Mouse (Mus musculus) E14TG2a.4 (cell line): ENCODE data around the gene C330021F23Rik.
A peak's percentile ranks its signal among the peaks of the same experiment; 100 is the strongest.

Experiments
- H3K27me3 ChIP-seq: 2 replicates; pipeline ENCODE4 v1.6.1; 2014; ENCODE audit warnings: low read length, control low read depth; ENCODE audit not compliant: insufficient read depth
- H3K36me3 ChIP-seq: 2 replicates; pipeline ENCODE4 v1.6.1; 2014; ENCODE audit warnings: low read length, control low read depth; ENCODE audit not compliant: insufficient read depth
- H3K4me1 ChIP-seq: replicated peaks from 2 replicates; pipeline ENCODE4 v1.6.1; 2014; ENCODE audit warnings: low read depth, low read length, control low read depth
- H3K4me3 ChIP-seq: replicated peaks from 2 replicates; pipeline ENCODE4 v1.5.1; 2014; ENCODE audit warnings: mild to moderate bottlenecking, low read length
- H3K9me3 ChIP-seq: 2 replicates; pipeline ENCODE4 v1.6.1; 2014; ENCODE audit warnings: low read length, control low read depth
- CTCF ChIP-seq: conservative IDR thresholded peaks from 2 replicates; pipeline ENCODE4 v1.5.1; 2014; ENCODE audit warnings: low read length
- NANOG ChIP-seq: IDR thresholded peaks from 2 replicates; pipeline ENCODE4 v1.6.1; 2014; ENCODE audit warnings: borderline replicate concordance, low read length, mixed read lengths
- POU5F1 ChIP-seq: IDR thresholded peaks from 2 replicates; pipeline ENCODE4 v1.6.1; 2014; ENCODE audit warnings: low read length, borderline replicate concordance

The C330021F23Rik gene

DNA sequence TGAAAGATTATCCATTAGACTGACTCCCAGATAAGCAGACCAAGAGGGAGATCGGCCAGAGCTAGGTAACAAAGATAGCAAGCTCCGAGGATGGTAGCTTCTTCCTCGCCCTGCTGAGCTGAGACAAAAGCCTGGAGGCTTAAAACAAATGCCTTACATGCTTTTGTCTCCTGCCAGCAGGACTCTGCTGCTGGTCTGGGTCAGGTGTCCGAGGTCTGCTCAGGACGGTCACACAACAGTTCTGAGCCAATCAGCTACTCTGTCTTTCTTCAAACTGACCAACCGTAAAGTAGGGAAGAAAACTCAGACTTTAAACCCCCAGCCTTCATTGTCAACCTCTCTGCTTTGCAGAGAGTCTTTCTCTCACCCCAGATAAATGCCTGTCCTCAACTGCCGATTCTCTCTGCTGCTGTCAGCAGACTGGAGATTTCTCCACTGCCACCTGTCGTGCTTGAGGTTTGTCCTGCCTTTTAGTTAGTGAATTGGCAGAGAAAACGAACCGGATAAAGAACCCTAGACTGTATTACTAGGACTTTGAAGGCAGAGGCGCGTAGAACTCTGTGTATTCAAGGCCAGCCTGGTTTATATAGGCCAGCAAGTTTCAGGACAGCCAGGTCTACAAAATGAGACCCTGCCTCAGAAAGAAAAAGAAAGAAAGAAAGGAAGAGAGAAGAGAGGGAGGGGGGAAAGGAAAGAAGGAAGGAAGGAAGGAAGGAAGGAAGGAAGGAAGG lies at the start of gene C330021F23Rik:
Gene C330021F23Rik (plus strand): TSS at position 350 of the 731 bp plus-strand sequence.
- Histone ChIP-seq H3K4me1 (peaks cover 47% of the 10 kb centered on the region), H3K27me3 (no peaks in the 10 kb centered on the region), H3K9me3 (no peaks in the 10 kb centered on the region), H3K4me3 (peak within 1 kb of the TSS; percentile 83), H3K36me3 (peaks cover 24% of the 10 kb centered on the region)
- TF ChIP-seq NANOG (no peak), CTCF (no peak), POU5F1 (no peak)

GRCm38 (mm10) chr8:3522007-3522697 lies 45.6 kb upstream of the C330021F23Rik start:
- Histone ChIP-seq H3K9me3 (no peaks in the 10 kb centered on the region), H3K27me3 (no peaks in the 10 kb centered on the region), H3K4me1 (peaks cover 18% of the 10 kb centered on the region), H3K4me3 (no peak overlapping the region), H3K36me3 (peaks cover 75% of the 10 kb centered on the region)
- TF ChIP-seq NANOG = no peak
- no peak for TF ChIP-seq POU5F1
- TF ChIP-seq CTCF = no peak

DNA sequence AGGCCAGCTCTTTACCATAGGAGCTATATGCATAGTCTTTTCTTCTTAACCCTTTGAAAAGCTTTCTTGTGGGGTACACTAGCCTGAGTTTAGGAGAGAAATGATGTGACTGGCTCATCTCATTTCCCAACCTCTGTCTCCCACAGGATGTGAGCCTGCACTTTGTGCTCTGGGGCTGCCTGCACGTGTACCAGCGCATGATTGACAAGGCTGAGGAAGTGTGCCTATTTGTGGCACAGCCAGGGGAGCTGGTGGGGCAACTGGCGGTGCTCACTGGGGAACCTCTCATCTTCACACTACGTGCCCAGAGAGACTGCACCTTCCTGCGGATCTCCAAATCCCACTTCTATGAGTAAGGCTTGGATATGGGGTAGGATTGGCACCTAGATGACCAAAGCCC lies 37.0 kb upstream of the C330021F23Rik start:
- Histone ChIP-seq H3K4me3 (no peak overlapping the region), H3K36me3 (peaks cover 81% of the 10 kb centered on the region), H3K4me1 (peaks cover 33% of the 10 kb centered on the region), H3K9me3 (no peaks in the 10 kb centered on the region), H3K27me3 (no peaks in the 10 kb centered on the region)
- TF ChIP-seq POU5F1 = no peak
- no peak for TF ChIP-seq NANOG
- no peak for TF ChIP-seq CTCF

DNA sequence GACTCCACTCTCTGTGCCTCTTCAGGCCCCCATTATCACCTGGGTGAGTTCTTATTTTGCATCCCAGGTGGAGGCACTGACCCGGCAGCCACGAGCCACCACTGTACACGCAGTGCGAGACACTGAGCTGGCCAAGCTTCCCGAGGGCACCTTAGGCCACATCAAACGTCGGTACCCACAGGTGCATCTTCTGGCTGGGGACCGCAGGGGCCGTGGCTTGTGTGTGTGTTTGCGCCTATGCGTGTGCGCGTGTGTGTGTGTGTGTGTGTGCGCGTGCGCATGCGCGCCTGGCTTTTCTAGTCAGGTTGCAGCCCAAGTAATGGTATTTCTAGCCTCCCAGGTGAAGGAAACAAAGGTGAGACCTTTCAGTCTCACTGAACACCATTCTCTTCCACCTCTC lies 35.9 kb upstream of the C330021F23Rik start:
- Histone ChIP-seq H3K4me1 (peaks cover 44% of the 10 kb centered on the region), H3K27me3 (no peaks in the 10 kb centered on the region), H3K9me3 (no peaks in the 10 kb centered on the region), H3K4me3 (peak overlapping the region; percentile 72), H3K36me3 (peaks cover 76% of the 10 kb centered on the region)
- TF ChIP-seq POU5F1 (no peak), CTCF (no peak), NANOG (no peak)

- peaks cover 81% of the 10 kb centered on the region for H3K36me3 ChIP-seq
- H3K4me1 ChIP-seq = peaks cover 58% of the 10 kb centered on the region
- TF ChIP-seq CTCF (no peak), NANOG (no peak), POU5F1 (no peak)
- peak overlapping the region; percentile 61 for H3K4me3 ChIP-seq
- no peaks in the 10 kb centered on the region for H3K9me3 ChIP-seq
- no peaks in the 10 kb centered on the region for H3K27me3 ChIP-seq
Observed at GRCm38 (mm10) chr8:3536053-3536841, 31.5 kb upstream of the C330021F23Rik start.

DNA sequence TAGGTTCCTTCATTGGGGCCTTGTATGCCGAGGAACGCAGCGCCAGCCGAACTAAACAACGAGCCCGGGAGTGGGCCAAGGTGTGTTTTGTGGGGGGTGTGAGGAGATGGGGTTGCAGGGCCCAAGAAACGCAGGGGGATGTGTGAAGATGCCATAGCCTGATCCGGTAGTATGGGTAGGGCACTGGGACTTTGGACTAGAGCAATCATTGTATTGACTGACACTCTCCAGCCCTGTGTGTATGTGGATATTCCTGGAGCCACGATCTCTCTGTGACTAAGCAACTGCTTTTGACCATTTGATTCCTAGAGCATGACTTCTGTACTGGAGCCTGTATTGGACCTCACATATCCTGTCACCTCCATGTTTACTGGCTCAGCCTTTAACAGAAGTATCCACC lies 30.9 kb upstream of the C330021F23Rik start:
- Histone ChIP-seq H3K27me3 (no peaks in the 10 kb centered on the region), H3K4me3 (peak overlapping the region; percentile 61), H3K4me1 (peaks cover 53% of the 10 kb centered on the region), H3K36me3 (peaks cover 81% of the 10 kb centered on the region), H3K9me3 (no peaks in the 10 kb centered on the region)
- TF ChIP-seq CTCF (no peak), POU5F1 (no peak), NANOG (no peak)

DNA sequence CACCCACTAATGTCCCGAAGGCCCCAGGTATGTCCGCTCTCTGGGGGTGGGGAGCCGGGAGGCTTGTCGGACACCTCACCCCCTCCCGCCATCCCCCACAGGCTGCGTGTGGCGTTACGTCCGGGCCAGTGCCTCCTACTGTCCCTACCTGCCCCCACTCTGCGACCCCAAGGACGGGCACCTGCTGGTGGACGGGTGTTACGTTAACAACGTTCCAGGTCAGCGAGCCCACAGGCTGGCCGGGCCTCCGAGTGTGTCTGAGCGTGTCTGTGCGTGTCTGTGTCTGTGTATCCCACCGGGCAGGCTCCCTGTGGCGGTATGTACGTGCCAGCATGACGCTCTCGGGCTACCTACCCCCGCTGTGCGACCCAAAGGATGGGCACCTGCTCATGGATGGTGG lies 30.1 kb upstream of the C330021F23Rik start:
- H3K4me3 ChIP-seq = peak overlapping the region; percentile 60
- TF ChIP-seq CTCF (no peak), NANOG (no peak), POU5F1 (no peak)
- no peaks in the 10 kb centered on the region for H3K9me3 ChIP-seq
- H3K4me1 ChIP-seq = peaks cover 45% of the 10 kb centered on the region
- peaks cover 86% of the 10 kb centered on the region for H3K36me3 ChIP-seq
- H3K27me3 ChIP-seq = no peaks in the 10 kb centered on the region

DNA sequence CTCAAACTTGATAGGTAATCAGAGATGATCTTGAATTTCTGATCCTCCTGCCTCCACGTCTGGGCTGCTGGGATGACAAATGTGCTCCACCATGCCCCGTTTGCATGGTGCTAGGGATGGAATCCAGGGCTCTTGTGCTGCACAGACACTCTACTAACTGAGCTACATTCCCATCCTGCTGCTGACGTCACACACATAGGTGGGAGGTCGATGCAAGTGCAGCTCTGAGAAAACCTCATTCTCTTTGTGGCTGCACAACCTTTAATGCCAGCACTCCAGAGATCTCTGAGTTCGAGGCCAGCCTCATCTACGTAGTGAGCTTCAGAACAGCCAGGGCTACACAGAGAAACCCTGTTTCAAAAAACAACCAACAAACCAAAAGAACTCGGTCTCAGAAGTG lies 28.6 kb upstream of the C330021F23Rik start:
- TF ChIP-seq CTCF = no peak
- TF ChIP-seq NANOG = no peak
- TF ChIP-seq POU5F1 = no peak
- Histone ChIP-seq H3K36me3 (peaks cover 88% of the 10 kb centered on the region), H3K4me1 (peaks cover 52% of the 10 kb centered on the region), H3K27me3 (no peaks in the 10 kb centered on the region), H3K4me3 (no peak overlapping the region), H3K9me3 (no peaks in the 10 kb centered on the region)
